Mouse (Mus musculus): ENCODE data around the gene Vav2.

The Vav2 gene

GRCm38 (mm10) chr2:27251434-27251833 is 175.4 kb downstream of the Vav2 start:
- no peak for DNase-seq (ENCODE audit: low spot score)

- DNase-seq (ENCODE audit: low spot score): no peak
Measured at GRCm38 (mm10) chr2:27248211-27248610, 178.6 kb downstream of the Vav2 start, which contains the start of gene Sardh. TSS of gene Sardh (minus strand) at chr2:27248337.

- DNase-seq (ENCODE audit: low spot score): no peak
Measured at GRCm38 (mm10) chr2:27247487-27247863, 179.4 kb downstream of the Vav2 start.

GRCm38 (mm10) chr2:27246712-27247486 is 179.9 kb downstream of the Vav2 start:
- DNase-seq (ENCODE audit: low spot score): peak; percentile 90

- DNase-seq (ENCODE audit: low spot score): no peak
Measured at GRCm38 (mm10) chr2:27245947-27246346, 180.9 kb downstream of the Vav2 start.

- no peak for DNase-seq (ENCODE audit: low spot score)
Measured at GRCm38 (mm10) chr2:27237342-27237741, 189.5 kb downstream of the Vav2 start.

- DNase-seq (ENCODE audit: low spot score): no peak
Measured at GRCm38 (mm10) chr2:27235729-27236128, 191.1 kb downstream of the Vav2 start.

GRCm38 (mm10) chr2:27232376-27232775 is 194.5 kb downstream of the Vav2 start:
- no peak for DNase-seq (ENCODE audit: low spot score)

GRCm38 (mm10) chr2:27229481-27230105 is 197.2 kb downstream of the Vav2 start:
- no peak for DNase-seq (ENCODE audit: low spot score)

- no peak for DNase-seq (ENCODE audit: low spot score)
Measured at GRCm38 (mm10) chr2:27228809-27229480, 197.9 kb downstream of the Vav2 start.

- DNase-seq (ENCODE audit: low spot score): no peak
Measured at GRCm38 (mm10) chr2:27226572-27226971, 200.3 kb downstream of the Vav2 start.

GRCm38 (mm10) chr2:27223012-27223421 is 203.8 kb downstream of the Vav2 start:
- no peak for DNase-seq (ENCODE audit: low spot score)

- DNase-seq (ENCODE audit: low spot score): no peak
Measured at GRCm38 (mm10) chr2:27218569-27218968, 208.3 kb downstream of the Vav2 start.

GRCm38 (mm10) chr2:27218121-27218544 is 208.7 kb downstream of the Vav2 start:
- no peak for DNase-seq (ENCODE audit: low spot score)

- peak; percentile 41 for DNase-seq (ENCODE audit: low spot score)
Measured at GRCm38 (mm10) chr2:27215537-27215936, 211.3 kb downstream of the Vav2 start.

All from ovary, adult 18-20 months (tissue).